Mouse (Mus musculus): ENCODE measurements at regions not wholly inside any gene's neighbourhood (a gene's known extent, or its start where the extent isn't known, plus 50 kb on each side); places are given as distances from the start of the nearest gene placed in this dataset.

GRCm38 (mm10) chr7:98768460-98768859, 65.6 kb downstream of the Thap12 start:
- Histone ChIP-seq H3K4me3 (ENCODE audit: low read depth, low read length) (no peak overlapping the region), H3K9ac (ENCODE audit: low read length) (no peak overlapping the region), H3K9me3 (replicated peaks; ENCODE audit: control insufficient read depth, low read length) (no peaks in the 10 kb centered on the region), H3K4me2 (ENCODE audit: low read length) (no peak overlapping the region), H3K27ac (ENCODE audit: low read depth, low read length) (no peak overlapping the region), H3K4me1 (ENCODE audit: control insufficient read depth, insufficient read depth, low read length) (no peaks in the 10 kb centered on the region), H3K36me3 (ENCODE audit: control insufficient read depth, insufficient read depth, low read length) (no peaks in the 10 kb centered on the region), H3K27me3 (replicated peaks; ENCODE audit: control insufficient read depth, insufficient read depth, low read length) (no peaks in the 10 kb centered on the region)
- ATAC-seq, result no peak
- WGBS, result 79% methylated on average over 2 of the region's 2 CpGs
- DNase-seq (ENCODE audit: low spot score), result no peak

GRCm38 (mm10) chr7:98769111-98769734, 65.7 kb upstream of the Wnt11 start:
- no peaks in the 10 kb centered on the region for H3K27me3 ChIP-seq (replicated peaks; ENCODE audit: control insufficient read depth, insufficient read depth, low read length)
- ATAC-seq (no peak), DNase-seq (ENCODE audit: low spot score) (no peak)
- H3K9me3 ChIP-seq (replicated peaks; ENCODE audit: control insufficient read depth, low read length), result no peaks in the 10 kb centered on the region
- no peaks in the 10 kb centered on the region for H3K36me3 ChIP-seq (ENCODE audit: control insufficient read depth, insufficient read depth, low read length)
- H3K4me2 ChIP-seq (ENCODE audit: low read length), result no peak overlapping the region
- no peak overlapping the region for H3K9ac ChIP-seq (ENCODE audit: low read length)
- no peaks in the 10 kb centered on the region for H3K4me1 ChIP-seq (ENCODE audit: control insufficient read depth, insufficient read depth, low read length)
- no peak overlapping the region for H3K27ac ChIP-seq (ENCODE audit: low read depth, low read length)
- 57% methylated on average over 1 of the region's 1 CpGs for WGBS
- no peak overlapping the region for H3K4me3 ChIP-seq (ENCODE audit: low read depth, low read length)

- Histone ChIP-seq H3K4me2 (ENCODE audit: low read length) (no peak overlapping the region), H3K9ac (ENCODE audit: low read length) (no peak overlapping the region), H3K4me3 (ENCODE audit: low read depth, low read length) (no peak overlapping the region), H3K27ac (ENCODE audit: low read depth, low read length) (no peak overlapping the region), H3K4me1 (ENCODE audit: control insufficient read depth, insufficient read depth, low read length) (no peaks in the 10 kb centered on the region), H3K9me3 (replicated peaks; ENCODE audit: control insufficient read depth, low read length) (no peaks in the 10 kb centered on the region), H3K36me3 (ENCODE audit: control insufficient read depth, insufficient read depth, low read length) (no peaks in the 10 kb centered on the region), H3K27me3 (replicated peaks; ENCODE audit: control insufficient read depth, insufficient read depth, low read length) (no peaks in the 10 kb centered on the region)
- DNase-seq (ENCODE audit: low spot score) (no peak), ATAC-seq (no peak)
- WGBS, result 9% methylated on average over 8 of the region's 8 CpGs
These were observed 64.5 kb upstream of the Wnt11 start for GRCm38 (mm10) chr7:98770257-98770890.

- 50% methylated on average over 7 of the region's 7 CpGs for WGBS
- H3K36me3 ChIP-seq (ENCODE audit: control insufficient read depth, insufficient read depth, low read length), result no peaks in the 10 kb centered on the region
- ATAC-seq, result no peak
- no peaks in the 10 kb centered on the region for H3K27me3 ChIP-seq (replicated peaks; ENCODE audit: control insufficient read depth, insufficient read depth, low read length)
- H3K27ac ChIP-seq (ENCODE audit: low read depth, low read length), result no peak overlapping the region
- H3K4me3 ChIP-seq (ENCODE audit: low read depth, low read length), result no peak overlapping the region
- no peak overlapping the region for H3K9ac ChIP-seq (ENCODE audit: low read length)
- H3K9me3 ChIP-seq (replicated peaks; ENCODE audit: control insufficient read depth, low read length), result no peaks in the 10 kb centered on the region
- DNase-seq (ENCODE audit: low spot score), result no peak
- H3K4me1 ChIP-seq (ENCODE audit: control insufficient read depth, insufficient read depth, low read length), result no peaks in the 10 kb centered on the region
- H3K4me2 ChIP-seq (ENCODE audit: low read length), result no peak overlapping the region
These were observed 63.7 kb upstream of the Wnt11 start for GRCm38 (mm10) chr7:98771134-98771775.

GRCm38 (mm10) chr7:98774597-98774996, 60.3 kb upstream of the Wnt11 start:
- Histone ChIP-seq H3K36me3 (ENCODE audit: control insufficient read depth, insufficient read depth, low read length) (no peaks in the 10 kb centered on the region), H3K4me2 (ENCODE audit: low read length) (no peak overlapping the region), H3K27ac (ENCODE audit: low read depth, low read length) (no peak overlapping the region), H3K9me3 (replicated peaks; ENCODE audit: control insufficient read depth, low read length) (no peaks in the 10 kb centered on the region), H3K9ac (ENCODE audit: low read length) (no peak overlapping the region), H3K27me3 (replicated peaks; ENCODE audit: control insufficient read depth, insufficient read depth, low read length) (no peaks in the 10 kb centered on the region), H3K4me3 (ENCODE audit: low read depth, low read length) (no peak overlapping the region), H3K4me1 (ENCODE audit: control insufficient read depth, insufficient read depth, low read length) (no peaks in the 10 kb centered on the region)
- WGBS, result 41% methylated on average over 4 of the region's 4 CpGs
- DNase-seq (ENCODE audit: low spot score) (no peak), ATAC-seq (no peak)

GRCm38 (mm10) chr7:98775031-98775430, 59.9 kb upstream of the Wnt11 start:
- DNase-seq (ENCODE audit: low spot score) (no peak), ATAC-seq (no peak)
- no peaks in the 10 kb centered on the region for H3K9me3 ChIP-seq (replicated peaks; ENCODE audit: control insufficient read depth, low read length)
- H3K4me2 ChIP-seq (ENCODE audit: low read length), result no peak overlapping the region
- H3K4me1 ChIP-seq (ENCODE audit: control insufficient read depth, insufficient read depth, low read length), result no peaks in the 10 kb centered on the region
- no peak overlapping the region for H3K27ac ChIP-seq (ENCODE audit: low read depth, low read length)
- no peaks in the 10 kb centered on the region for H3K27me3 ChIP-seq (replicated peaks; ENCODE audit: control insufficient read depth, insufficient read depth, low read length)
- H3K9ac ChIP-seq (ENCODE audit: low read length), result no peak overlapping the region
- WGBS, result 81% methylated on average over 8 of the region's 8 CpGs
- H3K4me3 ChIP-seq (ENCODE audit: low read depth, low read length), result no peak overlapping the region
- H3K36me3 ChIP-seq (ENCODE audit: control insufficient read depth, insufficient read depth, low read length), result no peaks in the 10 kb centered on the region

GRCm38 (mm10) chr7:98777304-98777849, 57.5 kb upstream of the Wnt11 start:
- no peak for DNase-seq (ENCODE audit: low spot score)
- Histone ChIP-seq H3K36me3 (ENCODE audit: control insufficient read depth, insufficient read depth, low read length) (no peaks in the 10 kb centered on the region), H3K9ac (ENCODE audit: low read length) (no peak overlapping the region), H3K4me3 (ENCODE audit: low read depth, low read length) (no peak overlapping the region), H3K27ac (ENCODE audit: low read depth, low read length) (no peak overlapping the region), H3K9me3 (replicated peaks; ENCODE audit: control insufficient read depth, low read length) (no peaks in the 10 kb centered on the region), H3K27me3 (replicated peaks; ENCODE audit: control insufficient read depth, insufficient read depth, low read length) (no peaks in the 10 kb centered on the region), H3K4me2 (ENCODE audit: low read length) (no peak overlapping the region), H3K4me1 (ENCODE audit: control insufficient read depth, insufficient read depth, low read length) (no peaks in the 10 kb centered on the region)
- no peak for ATAC-seq
- 43% methylated on average over 3 of the region's 3 CpGs for WGBS

- Histone ChIP-seq H3K36me3 (ENCODE audit: control insufficient read depth, insufficient read depth, low read length) (no peaks in the 10 kb centered on the region), H3K4me2 (ENCODE audit: low read length) (no peak overlapping the region), H3K9ac (ENCODE audit: low read length) (no peak overlapping the region), H3K4me3 (ENCODE audit: low read depth, low read length) (no peak overlapping the region), H3K27me3 (replicated peaks; ENCODE audit: control insufficient read depth, insufficient read depth, low read length) (no peaks in the 10 kb centered on the region), H3K4me1 (ENCODE audit: control insufficient read depth, insufficient read depth, low read length) (peaks cover 4% of the 10 kb centered on the region), H3K9me3 (replicated peaks; ENCODE audit: control insufficient read depth, low read length) (no peaks in the 10 kb centered on the region), H3K27ac (ENCODE audit: low read depth, low read length) (no peak overlapping the region)
- ATAC-seq (no peak), DNase-seq (ENCODE audit: low spot score) (peak; percentile 70)
- 15% methylated on average over 5 of the region's 5 CpGs for WGBS
These were observed 56.0 kb upstream of the Wnt11 start for GRCm38 (mm10) chr7:98778929-98779328.

GRCm38 (mm10) chr7:98783521-98783920, 51.4 kb upstream of the Wnt11 start:
- Histone ChIP-seq H3K9ac (ENCODE audit: low read length) (no peak overlapping the region), H3K27me3 (replicated peaks; ENCODE audit: control insufficient read depth, insufficient read depth, low read length) (no peaks in the 10 kb centered on the region), H3K4me2 (ENCODE audit: low read length) (no peak overlapping the region), H3K9me3 (replicated peaks; ENCODE audit: control insufficient read depth, low read length) (no peaks in the 10 kb centered on the region), H3K36me3 (ENCODE audit: control insufficient read depth, insufficient read depth, low read length) (no peaks in the 10 kb centered on the region), H3K27ac (ENCODE audit: low read depth, low read length) (no peak overlapping the region; the same call in 1 of the 2 replicates), H3K4me1 (ENCODE audit: control insufficient read depth, insufficient read depth, low read length) (peaks cover 12% of the 10 kb centered on the region), H3K4me3 (ENCODE audit: low read depth, low read length) (no peak overlapping the region)
- ATAC-seq, result no peak
- WGBS, result 27% methylated on average over 5 of the region's 5 CpGs
- DNase-seq (ENCODE audit: low spot score), result peak; percentile 39

All from forebrain, embryonic 14.5 days (tissue).